Mouse (Mus musculus) thymus, adult 2 months (tissue): Measurements from ENCODE around the gene Shisa6.

ENCODE experiments used
- CTCF ChIP-seq: fragments of 200-500 bp; IDR thresholded peaks from 2 replicates; pipeline ENCODE4 v1.5.1; 2012; ENCODE audit warnings: mild to moderate bottlenecking, control low read depth, low read length, moderate library complexity, borderline replicate concordance; ENCODE audit not compliant: control insufficient read depth, poor library complexity, insufficient read depth; ENCODE audit errors: extremely low read depth
- POLR2A ChIP-seq: fragments of 200-500 bp; IDR thresholded peaks from 2 replicates; pipeline ENCODE4 v1.6.1; 2012; ENCODE audit warnings: mild to moderate bottlenecking, low read length, control low read depth, moderate library complexity; ENCODE audit not compliant: control insufficient read depth, poor library complexity, insufficient read depth; ENCODE audit errors: extremely low read depth

- no peak for TF ChIP-seq CTCF
- TF ChIP-seq POLR2A, result no peak
Measured at GRCm38 (mm10) chr11:66188146-66188545, 337.6 kb downstream of the Shisa6 start.
